Mouse (Mus musculus) hindbrain, embryonic 16.5 days (tissue): ENCODE data around the gene Vdr. TPM values are rescaled to one million over a fixed set of nuclear protein-coding genes. Genes with fewer than 3 reads are reported as not detected.

Experiments used
- ATAC-seq: fragments of 200-750 bp; cut with Nextera tagmentation; 2 replicates; pipeline ENCODE4 v1.8.0; 2017; ENCODE audit warnings: moderate TSS enrichment, moderate library complexity
- H3K27ac ChIP-seq: fragments of 300-500 bp; sonication (generic); 2 replicates; pipeline ENCODE4 v1.5.1; 2014; ENCODE audit warnings: low read depth, mild to moderate bottlenecking, control low read depth, low read length, moderate library complexity
- H3K27me3 ChIP-seq: fragments of 300-500 bp; sonication (generic); replicated peaks from 2 replicates; pipeline ENCODE4 v1.6.1; 2014; ENCODE audit warnings: low read length; ENCODE audit not compliant: control insufficient read depth, insufficient read depth
- H3K36me3 ChIP-seq: fragments of 300-500 bp; sonication (generic); 2 replicates; pipeline ENCODE4 v1.6.1; 2014; ENCODE audit warnings: mild to moderate bottlenecking, low read length, moderate library complexity, mixed read lengths; ENCODE audit not compliant: control insufficient read depth, insufficient read depth
- H3K4me1 ChIP-seq: fragments of 300-500 bp; sonication (generic); 2 replicates; pipeline ENCODE4 v1.6.1; 2014; ENCODE audit warnings: low read depth, low read length; ENCODE audit not compliant: control insufficient read depth, insufficient read depth
- H3K4me2 ChIP-seq: fragments of 300-500 bp; sonication (generic); 2 replicates; pipeline ENCODE4 v1.6.1; 2014; ENCODE audit warnings: mild to moderate bottlenecking, low read length, control low read depth, moderate library complexity
- H3K4me3 ChIP-seq: fragments of 300-500 bp; sonication (generic); 2 replicates; pipeline ENCODE4 v1.5.1; 2014; ENCODE audit warnings: mild to moderate bottlenecking, low read length, control low read depth, moderate library complexity
- H3K9ac ChIP-seq: fragments of 300-500 bp; sonication (generic); 2 replicates; pipeline ENCODE4 v1.6.1; 2014; ENCODE audit warnings: low read depth, mild to moderate bottlenecking, control low read depth, low read length, moderate library complexity
- H3K9me3 ChIP-seq: fragments of 300-500 bp; sonication (generic); 2 replicates; pipeline ENCODE4 v1.6.1; 2014; ENCODE audit warnings: mild to moderate bottlenecking, low read length, moderate library complexity; ENCODE audit not compliant: control insufficient read depth
- WGBS: fragments of 180-500 bp; shearing (Covaris S2); extraction: QIAGEN DNeasy Blood & Tissue Kit; methylation state at CpG from one replicate; pipeline ENCODE4 v1.1.7; 2014; 5-methylcytosine and 5-hydroxymethylcytosine counted together
- polyA plus RNA-seq: library from polyadenylated mRNA; unstranded; fragments of >200 nt; fragmentation: Nextera tagmentation; extraction: Ambion mirVana; gene quantifications from 2 replicates; pipeline ENCODE4 v1.2.1, GENCODE M21; 2015

Gene Vdr
- polyA plus RNA-seq, 1 experiment from 2014 or later, result 0.26 TPM

DNA sequence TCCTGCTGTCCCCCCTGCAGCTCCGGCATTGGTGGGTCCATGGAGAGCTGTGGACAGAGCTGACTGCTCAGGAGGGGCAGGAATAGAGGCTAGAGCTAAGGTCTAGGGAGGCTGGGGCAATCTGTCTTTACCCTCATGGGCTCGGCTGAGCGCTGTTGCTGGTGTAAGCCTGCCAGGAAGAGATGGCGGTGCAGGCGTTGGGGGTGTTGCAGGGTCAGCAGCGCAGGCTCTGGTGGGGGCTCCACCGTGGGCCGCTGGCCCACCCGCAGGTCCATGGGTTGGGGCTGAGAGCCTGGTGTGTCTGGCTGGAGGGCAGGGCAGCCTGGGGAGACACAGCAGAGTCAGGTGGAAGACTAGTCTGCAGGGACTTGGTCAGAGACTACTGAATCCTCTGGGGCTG lies 99.1 kb downstream of the Vdr start:
- no peak overlapping the region for H3K27ac ChIP-seq
- ATAC-seq, result no peak

DNA sequence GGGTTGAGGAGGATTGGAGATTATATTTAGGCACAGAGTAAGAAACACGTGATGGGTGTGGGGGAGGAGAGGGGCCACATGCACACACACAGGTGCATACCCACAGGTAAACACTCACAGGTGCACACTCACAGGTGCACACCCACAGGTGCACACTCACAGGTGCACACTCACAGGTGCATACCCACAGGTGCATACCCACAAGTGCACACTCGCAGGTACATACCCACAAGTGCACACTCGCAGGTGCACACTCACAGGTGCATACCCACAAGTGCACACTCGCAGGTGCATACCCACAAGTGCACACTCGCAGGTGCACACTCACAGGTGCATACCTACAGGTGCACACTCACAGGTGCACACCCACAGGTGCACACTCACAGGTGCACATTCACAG lies 100.0 kb downstream of the Vdr start:
- Histone ChIP-seq H3K4me3 (no peak overlapping the region), H3K9me3 (no peaks in the 10 kb centered on the region), H3K27ac (no peak overlapping the region), H3K27me3 (no peaks in the 10 kb centered on the region), H3K9ac (no peak overlapping the region), H3K4me1 (peaks cover 20% of the 10 kb centered on the region), H3K36me3 (peaks cover 31% of the 10 kb centered on the region), H3K4me2 (no peak overlapping the region)
- ATAC-seq, result no peak
- WGBS, result 93% methylated on average over 5 of the region's 5 CpGs

More for the DNA sequence above, 99.1 kb downstream of the Vdr start:
- Histone ChIP-seq H3K27me3 (no peaks in the 10 kb centered on the region), H3K4me2 (no peak overlapping the region), H3K9ac (no peak overlapping the region), H3K4me1 (peaks cover 20% of the 10 kb centered on the region), H3K4me3 (no peak overlapping the region), H3K9me3 (no peaks in the 10 kb centered on the region), H3K36me3 (peaks cover 30% of the 10 kb centered on the region)
- 82% methylated on average over 9 of the region's 9 CpGs for WGBS

DNA sequence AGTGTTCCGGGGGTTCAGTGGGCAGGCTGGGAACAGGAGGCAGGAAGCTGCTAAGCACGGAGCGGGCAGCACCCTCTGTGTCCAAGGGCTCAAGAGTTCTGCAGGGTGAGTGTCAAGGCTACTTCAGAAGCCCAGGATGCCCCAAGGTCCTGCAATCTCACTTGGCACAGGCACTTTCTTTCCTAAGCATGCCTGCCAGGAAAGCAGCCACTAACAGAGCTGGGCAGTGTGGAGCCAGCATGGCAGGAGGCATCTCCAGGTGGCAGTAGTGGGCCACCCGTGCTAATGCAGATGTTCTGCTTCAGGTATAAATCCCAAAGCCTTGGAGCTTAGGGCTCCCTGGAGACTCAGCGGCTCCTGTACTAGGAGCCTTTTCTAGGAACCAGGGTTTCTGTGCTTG lies 100.5 kb downstream of the Vdr start:
- Histone ChIP-seq H3K9ac (no peak overlapping the region), H3K4me3 (no peak overlapping the region), H3K4me2 (no peak overlapping the region), H3K27me3 (no peaks in the 10 kb centered on the region), H3K27ac (no peak overlapping the region), H3K9me3 (no peaks in the 10 kb centered on the region), H3K4me1 (peaks cover 20% of the 10 kb centered on the region), H3K36me3 (peaks cover 31% of the 10 kb centered on the region)
- 87% methylated on average over 5 of the region's 5 CpGs for WGBS
- no peak for ATAC-seq

- no peak overlapping the region for H3K4me3 ChIP-seq
- H3K9me3 ChIP-seq, result no peaks in the 10 kb centered on the region
- H3K27me3 ChIP-seq, result no peaks in the 10 kb centered on the region
- peaks cover 20% of the 10 kb centered on the region for H3K4me1 ChIP-seq
- peaks cover 33% of the 10 kb centered on the region for H3K36me3 ChIP-seq
- H3K27ac ChIP-seq, result no peak overlapping the region
- ATAC-seq, result no peak
- no peak overlapping the region; the same call in 1 of the 2 replicates for H3K9ac ChIP-seq
- 85% methylated on average over 14 of the region's 14 CpGs for WGBS
- H3K4me2 ChIP-seq, result no peak overlapping the region
Measured at GRCm38 (mm10) chr15:97809206-97809605, 101.2 kb downstream of the Vdr start.

DNA sequence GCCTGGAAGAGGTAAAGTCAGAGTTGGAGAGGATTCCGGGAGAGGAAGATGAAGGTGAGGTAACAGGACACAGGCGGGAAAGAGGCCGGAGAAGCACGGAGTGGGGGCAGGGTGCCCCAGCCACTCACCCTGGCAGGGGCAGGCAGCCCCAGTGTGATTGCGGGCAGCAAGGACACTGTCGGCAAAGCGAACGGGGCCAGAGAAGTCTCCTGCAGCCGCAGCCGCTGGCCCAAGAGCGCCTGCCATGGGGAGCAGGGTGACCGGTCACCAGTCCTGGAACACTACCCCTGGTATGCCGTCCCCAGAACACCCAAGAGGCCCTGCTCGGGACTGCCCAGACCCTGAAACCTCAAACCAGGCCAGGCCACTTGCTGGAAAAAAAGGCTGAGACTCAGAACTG lies 101.9 kb downstream of the Vdr start:
- H3K4me3 ChIP-seq, result no peak overlapping the region
- 89% methylated on average over 14 of the region's 14 CpGs for WGBS
- H3K9me3 ChIP-seq, result no peaks in the 10 kb centered on the region
- no peak overlapping the region for H3K4me2 ChIP-seq
- peaks cover 18% of the 10 kb centered on the region for H3K4me1 ChIP-seq
- H3K9ac ChIP-seq, result no peak overlapping the region
- H3K27me3 ChIP-seq, result no peaks in the 10 kb centered on the region
- H3K36me3 ChIP-seq, result peaks cover 33% of the 10 kb centered on the region
- H3K27ac ChIP-seq, result no peak overlapping the region
- ATAC-seq, result no peak

DNA sequence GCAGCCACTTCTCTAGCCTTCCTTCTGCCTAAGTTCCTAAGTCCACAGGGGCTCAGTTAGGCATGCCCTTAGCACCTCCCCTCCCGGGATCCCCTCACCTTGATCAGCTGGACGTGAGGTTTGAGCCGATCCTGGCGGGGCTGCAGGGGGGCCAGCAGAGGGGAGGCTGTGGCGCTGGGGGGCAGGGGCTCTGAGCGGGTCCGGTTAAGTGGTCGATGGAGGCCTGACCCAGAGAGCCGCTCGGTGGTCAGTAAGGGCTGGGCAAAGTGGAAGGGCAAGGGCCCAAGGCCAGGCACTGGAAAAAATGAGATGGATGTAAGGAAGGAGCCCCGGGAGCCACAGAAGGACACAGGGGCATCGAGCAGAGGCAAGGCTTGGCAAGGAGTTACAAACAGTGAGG lies 102.6 kb downstream of the Vdr start:
- H3K27me3 ChIP-seq, result no peaks in the 10 kb centered on the region
- peaks cover 33% of the 10 kb centered on the region for H3K36me3 ChIP-seq
- no peak overlapping the region for H3K4me3 ChIP-seq
- no peaks in the 10 kb centered on the region for H3K9me3 ChIP-seq
- ATAC-seq, result no peak
- H3K4me1 ChIP-seq, result peaks cover 13% of the 10 kb centered on the region
- no peak overlapping the region for H3K27ac ChIP-seq
- H3K4me2 ChIP-seq, result no peak overlapping the region
- 75% methylated on average over 12 of the region's 12 CpGs for WGBS
- H3K9ac ChIP-seq, result no peak overlapping the region

Other genes with a start within 250 kb of the Vdr start
- gene Rpap3, start 204.8 kb downstream of the Vdr start, polyA plus RNA-seq, result 32.8 and 33.8 TPM in 2 replicates
- gene Endou, start 179.3 kb downstream of the Vdr start, polyA plus RNA-seq, result 0.14 and 0.41 TPM in 2 replicates
- gene Rapgef3, start 142.7 kb downstream of the Vdr start, polyA plus RNA-seq, result 17.8 and 18.4 TPM in 2 replicates
- 118 and 122 TPM in 2 replicates for gene Slc48a1, start 132.1 kb downstream of the Vdr start, polyA plus RNA-seq
- 25.2 and 27.4 TPM in 2 replicates for gene Hdac7, start 66.1 kb downstream of the Vdr start, polyA plus RNA-seq
- 58.3 and 60.6 TPM in 2 replicates for gene Tmem106c, start 53.6 kb upstream of the Vdr start, polyA plus RNA-seq
- gene Col2a1, start 94.1 kb upstream of the Vdr start, polyA plus RNA-seq, result 11.9 and 43.4 TPM in 2 replicates
- gene Pfkm, start 182.0 kb upstream of the Vdr start, polyA plus RNA-seq, result 99.4 and 106 TPM in 2 replicates
- gene Senp1, start 183.1 kb upstream of the Vdr start, polyA plus RNA-seq, result 17.3 and 18.9 TPM in 2 replicates